Mouse (Mus musculus) G1E (cell line): ENCODE results near the gene Foxq1. TPM values are rescaled to one million over a fixed set of nuclear protein-coding genes. Genes with fewer than 3 reads are reported as not detected.

Experiments
- ATAC-seq: 2 replicates; pipeline ENCODE4 v1.8.0; 2016; ENCODE audit warnings: mild to moderate bottlenecking; ENCODE audit not compliant: insufficient number of reproducible peaks, poor library complexity, low FRiP score, severe bottlenecking; ENCODE audit errors: extremely low read depth
- DNase-seq: peaks from one replicate; pipeline ENCODE4 v3.0.0; 2012; ENCODE audit warnings: low spot score
- H3K27me3 ChIP-seq: 2 replicates; pipeline ENCODE4 v1.6.1; 2012; ENCODE audit warnings: mild to moderate bottlenecking, low read length, inconsistent platforms; ENCODE audit not compliant: insufficient read depth
- H3K36me3 ChIP-seq: replicated peaks from 2 replicates; pipeline ENCODE3; 2012; ENCODE audit warnings: mild to moderate bottlenecking, inconsistent platforms
- H3K4me1 ChIP-seq: 2 replicates; pipeline ENCODE4 v1.6.1; 2012; ENCODE audit warnings: low read depth, low read length, inconsistent platforms, mixed read lengths; ENCODE audit not compliant: insufficient read depth
- H3K4me3 ChIP-seq: 2 replicates; pipeline ENCODE4 v1.5.1; 2012; ENCODE audit warnings: low read depth, mild to moderate bottlenecking, inconsistent platforms, low read length, moderate library complexity, mixed read lengths
- H3K9me3 ChIP-seq: replicated peaks from 2 replicates; pipeline ENCODE4 v1.6.1; 2012; ENCODE audit warnings: inconsistent platforms
- CTCF ChIP-seq: IDR thresholded peaks from 2 replicates; pipeline ENCODE4 v1.5.1; 2012; ENCODE audit warnings: low read depth, low read length, inconsistent platforms, mixed read lengths
- GATA1 ChIP-seq: IDR thresholded peaks from 2 replicates; pipeline ENCODE4 v1.6.1; 2012; ENCODE audit warnings: borderline replicate concordance, low read length, inconsistent platforms, mixed read lengths
- GATA2 ChIP-seq: IDR thresholded peaks from 2 replicates; pipeline ENCODE4 v1.6.1; 2012; ENCODE audit warnings: low read depth, low read length, inconsistent platforms, borderline replicate concordance
- POLR2AphosphoS5 ChIP-seq: IDR thresholded peaks from 2 replicates; pipeline ENCODE4 v1.6.1; 2012; ENCODE audit warnings: low read depth, low read length, inconsistent platforms; ENCODE audit not compliant: insufficient replicate concordance
- TAL1 ChIP-seq: conservative IDR thresholded peaks from 2 replicates; pipeline ENCODE4 v1.6.1; 2012; ENCODE audit warnings: low read depth, low read length, inconsistent platforms, mixed read lengths
- polyA plus RNA-seq: library from polyadenylated mRNA; stranded (reverse); fragments of >175 nt; gene quantifications from 2 replicates; pipeline ENCODE4 v1.2.3, GENCODE M21; 2012
- total RNA-seq, 2 experiments: library from RNA; stranded (forward) in 1 of 2; stranded (reverse) in 1 of 2; fragments of 200-1000 nt in 1 of 2; fragments of >200 nt in 1 of 2; fragmentation: Nextera tagmentation in 1 of 2; gene quantifications; 2 replicates each; pipeline ENCODE4 v1.2.3; 2014 to 2017

Gene Foxq1
- total and polyA plus RNA-seq, 3 experiments = 0.05 TPM; not detected in 2

- Histone ChIP-seq H3K4me1 (peaks cover 2% of the 10 kb centered on the region; the same call in 1 of the 2 replicates), H3K27me3 (peaks cover 5% of the 10 kb centered on the region), H3K4me3 (no peak overlapping the region), H3K9me3 (no peaks in the 10 kb centered on the region), H3K36me3 (no peaks in the 10 kb centered on the region)
- DNase-seq = no peak
- TF ChIP-seq GATA1 = no peak
- no peak for TF ChIP-seq TAL1
- TF ChIP-seq POLR2AphosphoS5 = no peak
- no peak for TF ChIP-seq GATA2
- TF ChIP-seq CTCF = no peak
- ATAC-seq = no peak
These were observed 24.3 kb upstream of the Foxq1 start for GRCm38 (mm10) chr13:31531651-31532061.

DNA sequence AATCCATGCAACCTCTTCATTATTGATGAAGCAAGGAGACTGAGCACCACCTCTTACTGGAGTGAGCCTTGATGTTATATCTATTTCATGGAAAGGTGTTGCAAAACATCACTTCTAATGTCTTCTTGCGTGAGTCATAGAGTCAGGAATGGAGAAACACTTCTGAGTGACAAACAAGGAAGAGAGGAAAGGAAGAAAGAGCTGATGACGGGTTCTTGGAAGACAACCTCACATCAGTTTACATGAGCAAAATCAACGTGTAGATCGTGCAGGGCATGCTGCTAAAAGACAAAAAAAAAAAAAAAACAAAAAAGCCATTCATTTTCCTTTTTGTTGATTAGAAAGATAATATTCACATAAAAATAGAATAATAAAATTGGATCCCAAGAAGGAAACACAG lies 21.2 kb upstream of the Foxq1 start:
- ATAC-seq (no peak), DNase-seq (no peak)
- Histone ChIP-seq H3K27me3 (peaks cover 5% of the 10 kb centered on the region), H3K4me3 (no peak overlapping the region), H3K9me3 (no peaks in the 10 kb centered on the region), H3K36me3 (no peaks in the 10 kb centered on the region), H3K4me1 (peaks cover 2% of the 10 kb centered on the region; the same call in 1 of the 2 replicates)
- no peak for TF ChIP-seq GATA1
- TF ChIP-seq TAL1 = no peak
- no peak for TF ChIP-seq CTCF
- no peak for TF ChIP-seq GATA2
- TF ChIP-seq POLR2AphosphoS5 = no peak

GRCm38 (mm10) chr13:31543021-31543420 lies 12.9 kb upstream of the Foxq1 start:
- ATAC-seq = no peak
- 0 out of 2 replicates have a peak, but pooled peaks cover 2% of the 10 kb centered on the region for H3K27me3 ChIP-seq

GRCm38 (mm10) chr13:31546784-31547183 lies 9.2 kb upstream of the Foxq1 start:
- Histone ChIP-seq H3K4me1 (no peaks in the 10 kb centered on the region), H3K9me3 (no peaks in the 10 kb centered on the region), H3K4me3 (no peak overlapping the region), H3K36me3 (no peaks in the 10 kb centered on the region), H3K27me3 (0 out of 2 replicates have a peak, but pooled peaks cover 2% of the 10 kb centered on the region)
- DNase-seq (no peak), ATAC-seq (no peak)
- no peak for TF ChIP-seq TAL1
- TF ChIP-seq CTCF = no peak
- TF ChIP-seq GATA1 = no peak
- TF ChIP-seq POLR2AphosphoS5 = no peak

More at GRCm38 (mm10) chr13:31543021-31543420, 12.9 kb upstream of the Foxq1 start:
- Histone ChIP-seq H3K4me3 (no peak overlapping the region), H3K4me1 (no peaks in the 10 kb centered on the region), H3K36me3 (no peaks in the 10 kb centered on the region), H3K9me3 (no peaks in the 10 kb centered on the region)
- no peak for TF ChIP-seq CTCF
- no peak for TF ChIP-seq TAL1
- no peak for TF ChIP-seq GATA2
- DNase-seq = no peak

GRCm38 (mm10) chr13:31547204-31547603 lies 8.7 kb upstream of the Foxq1 start:
- Histone ChIP-seq H3K4me1 (no peaks in the 10 kb centered on the region), H3K27me3 (0 out of 2 replicates have a peak, but pooled peaks cover 2% of the 10 kb centered on the region), H3K36me3 (no peaks in the 10 kb centered on the region), H3K4me3 (no peak overlapping the region), H3K9me3 (no peaks in the 10 kb centered on the region)
- TF ChIP-seq TAL1 (no peak), CTCF (no peak), GATA1 (no peak), GATA2 (no peak), POLR2AphosphoS5 (no peak)
- ATAC-seq (no peak), DNase-seq (no peak)

DNA sequence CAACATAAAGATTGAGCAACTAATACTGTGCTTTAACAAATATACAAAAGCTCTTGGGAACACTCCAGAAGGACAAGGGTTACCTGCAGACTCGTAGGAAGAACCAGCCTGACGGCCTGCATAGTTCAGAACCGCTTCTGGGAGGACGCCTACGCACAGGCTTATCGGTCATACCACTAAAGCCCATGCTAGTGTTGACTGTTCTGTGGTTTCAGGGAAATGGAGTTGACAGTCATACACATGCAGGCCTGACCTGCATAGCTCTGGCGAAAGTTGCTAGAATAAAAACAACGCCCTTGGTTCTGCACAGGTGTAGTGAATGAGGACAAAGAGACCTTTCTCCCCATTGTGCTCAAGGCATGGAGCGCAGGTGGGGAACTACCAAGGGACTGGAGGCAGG lies 8.3 kb upstream of the Foxq1 start:
- Histone ChIP-seq H3K4me1 (no peaks in the 10 kb centered on the region), H3K9me3 (no peaks in the 10 kb centered on the region), H3K4me3 (no peak overlapping the region), H3K36me3 (no peaks in the 10 kb centered on the region), H3K27me3 (0 out of 2 replicates have a peak, but pooled peaks cover 2% of the 10 kb centered on the region)
- ATAC-seq (no peak), DNase-seq (no peak)
- TF ChIP-seq GATA1 (no peak), GATA2 (no peak), CTCF (no peak), POLR2AphosphoS5 (no peak), TAL1 (no peak)
